Mouse (Mus musculus) kidney, postnatal 10 days (tissue): ENCODE results near the gene Tspan9.
A peak's percentile ranks its signal among the peaks of the same experiment; 100 is the strongest.

Source experiments
- DNase-seq: peaks from one replicate; pipeline ENCODE4 v3.0.0; 2021; ENCODE audit warnings: mixed read lengths

The Tspan9 gene

GRCm38 (mm10) chr6:128070921-128071558 is 72.4 kb downstream of the Tspan9 start:
- no peak for DNase-seq

GRCm38 (mm10) chr6:128070072-128070872 is 73.1 kb downstream of the Tspan9 start:
- no peak for DNase-seq

- no peak for DNase-seq
Measured at GRCm38 (mm10) chr6:128068144-128068543, 75.2 kb downstream of the Tspan9 start.

GRCm38 (mm10) chr6:128065982-128066381 is 77.4 kb downstream of the Tspan9 start:
- peak; percentile 63 for DNase-seq

GRCm38 (mm10) chr6:128063501-128063900 is 79.9 kb downstream of the Tspan9 start:
- DNase-seq: peak; percentile 73

GRCm38 (mm10) chr6:128062784-128063183 is 80.6 kb downstream of the Tspan9 start:
- no peak for DNase-seq

GRCm38 (mm10) chr6:128062216-128062615 is 81.2 kb downstream of the Tspan9 start:
- DNase-seq: no peak

- no peak for DNase-seq
Measured at GRCm38 (mm10) chr6:128061342-128061741, 82.1 kb downstream of the Tspan9 start.

GRCm38 (mm10) chr6:128058570-128058969 is 84.8 kb downstream of the Tspan9 start:
- DNase-seq: no peak

GRCm38 (mm10) chr6:128058157-128058556 is 85.2 kb downstream of the Tspan9 start:
- DNase-seq: no peak

- DNase-seq: no peak
Measured at GRCm38 (mm10) chr6:128053000-128053732, 90.2 kb downstream of the Tspan9 start.

GRCm38 (mm10) chr6:128047671-128048070 is 95.7 kb downstream of the Tspan9 start:
- DNase-seq: no peak

- no peak for DNase-seq
Measured at GRCm38 (mm10) chr6:128047239-128047638, 96.2 kb downstream of the Tspan9 start.

GRCm38 (mm10) chr6:128046799-128047198 is 96.6 kb downstream of the Tspan9 start:
- no peak for DNase-seq

- DNase-seq: no peak
Measured at GRCm38 (mm10) chr6:128044691-128045090, 98.7 kb downstream of the Tspan9 start.

GRCm38 (mm10) chr6:128043486-128043885 is 99.9 kb downstream of the Tspan9 start:
- no peak for DNase-seq

GRCm38 (mm10) chr6:128041836-128042235 is 101.6 kb downstream of the Tspan9 start:
- DNase-seq: no peak

GRCm38 (mm10) chr6:128039077-128039766 is 104.2 kb downstream of the Tspan9 start:
- no peak for DNase-seq

- DNase-seq: no peak
Measured at GRCm38 (mm10) chr6:128038568-128038967, 104.8 kb downstream of the Tspan9 start.

GRCm38 (mm10) chr6:128036597-128036996 is 106.8 kb downstream of the Tspan9 start:
- DNase-seq: no peak

GRCm38 (mm10) chr6:128035930-128036309 is 107.5 kb downstream of the Tspan9 start:
- no peak for DNase-seq

GRCm38 (mm10) chr6:128035250-128035929 is 108.0 kb downstream of the Tspan9 start:
- peak; percentile 61 for DNase-seq
